Mouse (Mus musculus) gastrocnemius, postnatal 10 days (tissue): ENCODE results near the gene B3gnt6. TPM values are rescaled to one million over a fixed set of nuclear protein-coding genes. Genes with fewer than 3 reads are reported as not detected.
"Not testable (repeated sequence)": the region's sequence is repeated elsewhere in the genome, so short reads cannot be mapped to it uniquely, and the experiment has no call there.

Experiments used
- DNase-seq: peaks from one replicate; pipeline ENCODE4 v3.0.0; 2021; ENCODE audit warnings: mixed read lengths
- long read RNA-seq, 2 experiments: library from polyadenylated mRNA; stranded (forward); transcript quantifications; one replicate each; pipeline ENCODE4 v2.0.0; 2021
- total RNA-seq, 2 experiments: library from RNA; stranded (reverse); gene quantifications; 2 replicates each; pipeline ENCODE4 v1.2.3; 2021

B3gnt6 gene
- total RNA-seq = not detected
- long read RNA-seq, experiment 1 = 0 reads
- long read RNA-seq, experiment 2 = 0 reads

- DNase-seq = no peak
Measured at GRCm38 (mm10) chr7:98199381-98199780, at the start of gene B3gnt6. Gene B3gnt6 (minus strand): TSS chr7:98199481.

DNA sequence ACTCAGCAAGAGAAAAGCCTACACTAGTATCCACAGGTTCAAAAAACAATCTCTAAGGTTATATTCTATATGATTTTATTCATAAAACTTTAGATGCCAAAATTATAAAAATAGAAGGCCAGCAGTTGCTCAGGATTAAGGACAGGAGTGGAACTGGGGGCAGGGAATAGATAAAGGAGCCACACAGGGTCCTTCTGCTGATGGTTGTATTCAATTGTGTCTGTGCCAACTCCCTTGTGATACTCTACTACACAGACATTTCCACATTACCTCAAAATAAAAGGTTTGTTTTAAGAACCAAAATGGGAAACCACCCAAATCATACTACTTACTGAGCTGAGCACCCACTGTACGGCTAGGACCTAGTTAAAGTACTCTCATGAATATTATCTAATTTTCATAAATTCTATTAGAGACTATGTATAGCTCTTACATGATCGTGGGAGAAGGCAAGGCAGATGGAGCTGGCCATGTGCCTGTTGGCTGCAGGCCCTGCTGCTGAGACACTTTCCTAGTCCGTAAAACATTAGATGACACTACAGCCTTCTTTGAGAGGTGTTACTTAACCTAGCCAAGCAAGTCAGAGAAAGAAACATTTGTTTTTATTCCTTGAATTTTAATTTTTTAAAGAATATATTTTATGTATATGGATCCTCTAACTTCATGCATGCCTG is 37.5 kb upstream of the B3gnt6 start:
- peak; percentile 36 for DNase-seq

DNA sequence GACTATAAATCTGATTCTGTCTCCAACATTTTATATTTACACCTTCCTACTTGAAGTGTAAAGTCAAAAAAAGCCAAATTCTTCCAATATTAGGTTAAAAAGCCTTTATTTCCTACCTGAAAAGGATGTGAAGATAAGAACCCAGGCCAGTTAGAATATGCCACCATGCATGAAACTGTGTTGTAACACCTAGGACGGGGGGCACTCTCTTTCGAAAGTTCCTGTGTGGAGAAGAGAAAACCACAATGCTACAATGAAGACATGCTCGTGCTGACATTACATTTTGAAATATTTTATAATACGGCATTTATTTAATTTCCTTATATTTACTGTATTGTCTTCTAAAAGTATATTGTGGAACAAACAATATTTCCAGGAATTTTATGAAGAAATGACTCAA is 24.5 kb upstream of the B3gnt6 start:
- DNase-seq = no peak

GRCm38 (mm10) chr7:98216713-98217112 is 17.4 kb upstream of the B3gnt6 start:
- no peak for DNase-seq

GRCm38 (mm10) chr7:98202946-98203345 is 3.7 kb upstream of the B3gnt6 start:
- DNase-seq = no peak

- DNase-seq = no peak
Measured at GRCm38 (mm10) chr7:98201493-98202028, 2.3 kb upstream of the B3gnt6 start.

DNA sequence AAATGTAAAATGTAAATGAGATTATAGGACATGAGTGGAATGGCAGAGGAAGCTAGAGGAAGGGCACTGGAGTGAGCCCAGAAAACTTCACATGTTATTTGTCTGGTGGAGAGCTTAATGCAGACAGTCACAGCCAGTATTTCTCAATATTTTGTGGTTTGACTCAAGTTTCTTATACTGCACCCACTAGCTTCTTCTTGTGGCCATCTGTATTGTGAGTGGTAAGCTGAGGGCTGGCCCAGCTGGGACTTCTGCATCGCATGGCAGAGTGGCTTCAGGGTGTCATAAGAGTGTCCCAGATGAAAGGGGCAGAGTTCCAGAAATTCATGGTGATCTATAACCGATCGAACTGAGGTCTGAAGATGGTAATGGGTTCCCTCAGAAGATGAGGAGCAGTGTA is 1.1 kb upstream of the B3gnt6 start:
- no peak for DNase-seq

DNA sequence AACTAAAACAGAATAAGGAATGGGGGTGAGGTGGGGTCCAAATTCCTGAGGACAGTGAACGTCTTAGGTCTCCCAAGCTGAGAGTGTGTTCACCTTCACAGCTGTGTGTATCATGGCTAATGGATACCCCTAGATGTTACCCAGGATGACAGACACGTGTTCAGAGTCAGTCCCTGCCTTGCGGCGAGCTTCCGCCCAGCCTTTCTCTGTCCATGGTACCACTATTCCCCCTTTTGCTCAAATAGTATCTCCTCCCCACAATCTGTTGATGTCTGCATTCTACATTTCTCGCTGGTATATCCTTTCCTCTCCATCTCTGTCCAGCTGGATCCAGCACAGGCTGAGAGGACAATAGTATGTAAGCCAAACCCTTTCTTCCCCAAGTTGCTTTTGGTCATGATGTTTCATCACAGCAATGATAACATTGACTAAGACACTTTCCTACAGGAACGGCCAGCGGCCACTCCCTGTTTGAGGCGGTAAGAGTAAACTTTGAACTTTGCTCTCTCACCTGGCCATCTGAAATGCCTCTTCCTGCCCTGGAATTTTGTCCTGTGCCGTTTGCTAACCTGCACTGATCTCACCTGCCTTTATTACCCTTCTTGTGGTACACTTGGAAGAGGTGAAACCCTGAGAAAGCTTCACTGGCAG is 4.0 kb downstream of the B3gnt6 start:
- no peak for DNase-seq

GRCm38 (mm10) chr7:98194026-98194792 is 5.1 kb downstream of the B3gnt6 start:
- DNase-seq = no peak

GRCm38 (mm10) chr7:98193515-98194025 is 5.7 kb downstream of the B3gnt6 start:
- peak; percentile 26 for DNase-seq

DNA sequence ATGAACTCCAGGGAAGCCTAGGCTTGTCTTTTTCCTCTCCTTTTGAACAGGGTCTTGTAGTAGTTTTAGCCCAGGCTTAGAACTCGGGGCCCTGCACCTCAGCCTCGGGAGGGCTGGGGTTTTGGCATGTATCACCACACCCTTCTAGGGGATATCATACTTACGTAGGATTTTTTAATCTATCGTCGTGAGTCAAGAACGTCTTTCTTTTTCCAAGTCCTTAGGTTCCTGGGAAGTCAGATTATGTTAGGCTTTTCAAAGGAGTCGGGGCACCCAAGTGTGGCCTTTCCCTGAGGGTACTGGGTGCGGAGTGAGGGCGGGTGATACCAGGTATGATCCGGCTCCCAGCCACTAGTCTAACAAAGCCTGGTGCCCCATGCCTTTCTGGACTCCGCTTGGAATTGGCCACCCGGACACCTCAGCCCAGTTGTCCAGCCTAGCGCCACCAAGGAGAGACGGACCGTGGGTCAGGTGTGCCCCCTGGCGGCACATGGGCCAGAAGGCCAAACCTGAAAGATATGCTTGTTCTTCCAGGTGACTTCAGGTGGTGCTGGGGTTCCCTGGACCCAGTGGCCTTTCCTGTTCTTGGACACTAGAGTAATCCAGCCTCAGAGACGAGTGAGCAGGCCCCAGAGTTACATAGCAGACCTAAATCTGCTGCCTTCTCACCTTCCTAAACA is 7.6 kb downstream of the B3gnt6 start:
- DNase-seq = peak; percentile 24

DNA sequence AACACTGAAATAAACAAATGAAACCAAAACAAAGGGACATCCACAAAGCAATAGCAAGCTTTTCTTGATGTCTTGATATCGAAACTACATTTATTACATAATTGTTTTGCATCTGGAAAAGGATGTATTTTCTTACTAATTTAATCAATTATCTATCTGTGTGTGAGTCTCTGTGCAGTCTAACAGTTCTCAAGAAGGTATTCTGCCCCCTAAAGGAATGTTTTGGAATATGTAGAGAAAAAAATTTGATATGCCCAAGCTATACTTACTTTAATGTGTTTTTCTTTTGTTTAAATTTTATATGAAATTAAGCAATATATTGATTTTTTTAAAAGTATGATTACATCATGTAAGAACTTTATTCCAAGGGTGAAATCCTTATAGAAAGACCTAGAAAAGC is 8.7 kb downstream of the B3gnt6 start:
- no peak for DNase-seq

- no peak for DNase-seq
Measured at GRCm38 (mm10) chr7:98189745-98190144, 9.5 kb downstream of the B3gnt6 start.

GRCm38 (mm10) chr7:98188680-98189079 is 10.6 kb downstream of the B3gnt6 start:
- DNase-seq = no peak

- no peak for DNase-seq
Measured at GRCm38 (mm10) chr7:98188238-98188637, 11.0 kb downstream of the B3gnt6 start.

- not testable (repeated sequence) for DNase-seq
Measured at GRCm38 (mm10) chr7:98187332-98187731, 11.9 kb downstream of the B3gnt6 start.

DNA sequence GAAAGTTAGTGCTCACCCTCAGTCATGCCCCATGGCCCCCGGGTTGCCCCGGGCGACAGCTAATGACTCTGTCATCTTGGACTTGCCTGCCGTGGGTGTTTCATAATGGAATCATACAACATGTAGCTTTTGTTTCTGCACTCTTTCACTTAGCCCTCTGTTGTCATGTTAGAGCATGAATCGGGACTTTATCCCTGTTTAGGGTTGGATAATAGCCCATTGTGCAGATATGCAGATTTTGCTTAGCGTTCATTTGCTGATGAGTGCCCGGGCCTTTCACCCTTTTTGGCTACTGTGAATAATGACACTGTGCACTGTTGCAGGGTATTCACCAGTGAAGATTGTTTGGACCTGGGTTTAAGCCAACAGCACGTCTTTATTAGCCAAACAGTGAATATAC is 12.6 kb downstream of the B3gnt6 start:
- DNase-seq = no peak

GRCm38 (mm10) chr7:98185326-98185725 is 14.0 kb downstream of the B3gnt6 start:
- DNase-seq = peak; percentile 28

- DNase-seq = no peak
Measured at GRCm38 (mm10) chr7:98178560-98179231, 20.6 kb downstream of the B3gnt6 start.

- DNase-seq = peak; percentile 56
Measured at GRCm38 (mm10) chr7:98177929-98178559, 21.2 kb downstream of the B3gnt6 start, which contains the start of gene Capn5. Gene Capn5 (minus strand): TSS chr7:98178274.

DNA sequence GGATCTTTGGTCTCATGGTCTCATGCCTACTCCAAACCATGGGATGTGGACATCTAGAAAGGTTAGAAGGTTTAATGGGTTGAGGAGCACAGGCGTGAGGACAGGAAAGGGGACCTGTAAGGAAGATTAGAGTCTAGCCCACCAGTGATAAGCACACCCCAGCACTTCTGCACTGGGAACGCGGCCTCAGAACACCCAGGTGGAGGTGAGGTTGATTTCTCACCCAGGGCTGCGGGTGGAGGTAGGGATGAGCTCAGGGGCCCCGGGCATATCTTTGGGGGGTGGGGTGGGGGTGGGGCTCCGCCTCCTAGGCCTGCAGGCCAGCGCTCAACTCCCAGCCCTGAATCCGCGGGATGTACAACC is 21.7 kb downstream of the B3gnt6 start:
- DNase-seq = no peak
